Mouse (Mus musculus): Measurements from ENCODE around the gene Tle6.

GRCm38 (mm10) chr10:81638101-81638500 lies 37.2 kb upstream of the Tle6 start:
- TF ChIP-seq POLR2A (IDR thresholded peaks at IDR 0.05; ENCODE audit: insufficient read depth, low read length) (no peak), EP300 (IDR thresholded peaks at IDR 0.05; ENCODE audit: insufficient read depth, low read depth, low read length) (no peak)

Measured in ES-Bruce4 (cell line).